Mouse (Mus musculus): ENCODE results near the gene Gm11027. TPM values are rescaled to one million over a fixed set of nuclear protein-coding genes. Genes with fewer than 3 reads are reported as not detected.

Gm11027 gene
- total RNA-seq, 2 experiments from 2014 or later: not detected

- Histone ChIP-seq H3K27ac (peak within 1 kb of the TSS; percentile 50), H3K4me3 (peak within 1 kb of the TSS; percentile 76)
- TF ChIP-seq CTCF (IDR thresholded peaks at IDR 0.05): no peak; the same call in 1 of the 2 replicates
- DNase-seq (ENCODE audit: extremely low spot score in 1 of 2, low spot score in 2 of 2): peak; percentile 88 to 90
- intact Hi-C loops (cut with DNase I): loop anchor here (2.0 kb wide), 1 partner anchor 18 kb away; the partner anchor contains the start of gene Esyt2
Measured at GRCm38 (mm10) chr12:116262555-116263341, 12.4 kb upstream of the Gm11027 start, which contains the start of gene Wdr60. TSS of gene Wdr60 (minus strand) at chr12:116263022.

- Histone ChIP-seq H3K4me3 (no peak overlapping the region), H3K27ac (no peak overlapping the region)
- no peak for TF ChIP-seq CTCF (IDR thresholded peaks at IDR 0.05)
- no peak for DNase-seq (ENCODE audit: extremely low spot score in 1 of 2, low spot score in 2 of 2)
- intact Hi-C loops (cut with DNase I): no loop called here
Measured at GRCm38 (mm10) chr12:116264756-116265155, 10.4 kb upstream of the Gm11027 start.

- no peak overlapping the region for H3K27ac ChIP-seq
- DNase-seq (ENCODE audit: extremely low spot score in 1 of 2, low spot score in 2 of 2): no peak
- H3K4me3 ChIP-seq: no peak overlapping the region
- intact Hi-C loops (cut with DNase I): no loop called here
- no peak for TF ChIP-seq CTCF (IDR thresholded peaks at IDR 0.05)
Measured at GRCm38 (mm10) chr12:116265275-116265674, 9.9 kb upstream of the Gm11027 start.

GRCm38 (mm10) chr12:116269450-116269849, 5.7 kb upstream of the Gm11027 start:
- intact Hi-C loops (cut with DNase I): no loop called here
- no peak for DNase-seq (ENCODE audit: extremely low spot score in 1 of 2, low spot score in 2 of 2)

GRCm38 (mm10) chr12:116270538-116270937, 4.6 kb upstream of the Gm11027 start:
- no peak for TF ChIP-seq CTCF (IDR thresholded peaks at IDR 0.05)
- no peak overlapping the region for H3K27ac ChIP-seq
- no peak overlapping the region for H3K4me3 ChIP-seq
- intact Hi-C loops (cut with DNase I): no loop called here
- DNase-seq (ENCODE audit: extremely low spot score in 1 of 2, low spot score in 2 of 2): no peak

More at GRCm38 (mm10) chr12:116269450-116269849, 5.7 kb upstream of the Gm11027 start:
- Histone ChIP-seq H3K4me3 (no peak overlapping the region), H3K27ac (no peak overlapping the region)
- no peak for TF ChIP-seq CTCF (IDR thresholded peaks at IDR 0.05)

GRCm38 (mm10) chr12:116271071-116271470, 4.1 kb upstream of the Gm11027 start:
- Histone ChIP-seq H3K4me3 (no peak overlapping the region), H3K27ac (no peak overlapping the region)
- intact Hi-C loops (cut with DNase I): no loop called here
- no peak for TF ChIP-seq CTCF (IDR thresholded peaks at IDR 0.05)
- no peak for DNase-seq (ENCODE audit: extremely low spot score in 1 of 2, low spot score in 2 of 2)

GRCm38 (mm10) chr12:116273733-116274132, 1.5 kb upstream of the Gm11027 start:
- no peak for TF ChIP-seq CTCF (IDR thresholded peaks at IDR 0.05)
- DNase-seq (ENCODE audit: extremely low spot score in 1 of 2, low spot score in 2 of 2): no peak
- no peak overlapping the region for H3K4me3 ChIP-seq
- intact Hi-C loops (cut with DNase I): no loop called here
- H3K27ac ChIP-seq: no peak overlapping the region

- Histone ChIP-seq H3K27ac (no peak overlapping the region), H3K4me3 (no peak overlapping the region)
- intact Hi-C loops (cut with DNase I): no loop called here
- no peak for TF ChIP-seq CTCF (IDR thresholded peaks at IDR 0.05)
- no peak for DNase-seq (ENCODE audit: extremely low spot score in 1 of 2, low spot score in 2 of 2)
Measured at GRCm38 (mm10) chr12:116275631-116276030, 445 bp downstream of the Gm11027 start.

- TF ChIP-seq CTCF (IDR thresholded peaks at IDR 0.05): no peak
- H3K27ac ChIP-seq: no peak overlapping the region
- intact Hi-C loops (cut with DNase I): no loop called here
- no peak for DNase-seq (ENCODE audit: extremely low spot score in 1 of 2, low spot score in 2 of 2)
- H3K4me3 ChIP-seq: no peak overlapping the region
Measured at GRCm38 (mm10) chr12:116276961-116277360, 1.8 kb downstream of the Gm11027 start.

GRCm38 (mm10) chr12:116278541-116278940, 3.4 kb downstream of the Gm11027 start:
- Histone ChIP-seq H3K27ac (no peak overlapping the region), H3K4me3 (no peak overlapping the region)
- intact Hi-C loops (cut with DNase I): no loop called here
- no peak for TF ChIP-seq CTCF (IDR thresholded peaks at IDR 0.05)
- no peak for DNase-seq (ENCODE audit: extremely low spot score in 1 of 2, low spot score in 2 of 2)

- intact Hi-C loops (cut with DNase I): no loop called here
- H3K27ac ChIP-seq: no peak overlapping the region
- no peak for TF ChIP-seq CTCF (IDR thresholded peaks at IDR 0.05)
- no peak for DNase-seq (ENCODE audit: extremely low spot score in 1 of 2, low spot score in 2 of 2)
- H3K4me3 ChIP-seq: no peak overlapping the region
Measured at GRCm38 (mm10) chr12:116279181-116279580, 4.0 kb downstream of the Gm11027 start.

GRCm38 (mm10) chr12:116280149-116280652, 5.0 kb downstream of the Gm11027 start:
- TF ChIP-seq CTCF (IDR thresholded peaks at IDR 0.05): peak; percentile 1; the same call in 1 of the 2 replicates
- peak overlapping the region; percentile 91 for H3K27ac ChIP-seq
- intact Hi-C loops (cut with DNase I): loop anchor here (2.0 to 5.0 kb wide), 4 partner anchors 17 to 342 kb away; partner anchors contain the start of genes Ptprn2 and Wdr60
- DNase-seq (ENCODE audit: extremely low spot score in 1 of 2, low spot score in 2 of 2): no peak
- peak overlapping the region; percentile 86 for H3K4me3 ChIP-seq
